Mouse (Mus musculus): ENCODE results near the gene Nptx1. TPM values are rescaled to one million over a fixed set of nuclear protein-coding genes. Genes with fewer than 3 reads are reported as not detected.

The Nptx1 gene
- 10 to 100 TPM; 15.7 to 19.7 TPM for total RNA-seq (2021)

GRCm38 (mm10) chr11:119547183-119547921, at the start of gene Nptx1:
TSS of gene Nptx1 (minus strand) at chr11:119547753.
- intact Hi-C loops (cut with DNase I) = no loop called here
- no peak for DNase-seq

GRCm38 (mm10) chr11:119593966-119594365, 46.4 kb upstream of the Nptx1 start:
- intact Hi-C loops (cut with DNase I) = no loop called here
- DNase-seq = no peak

- intact Hi-C loops (cut with DNase I) = no loop called here
- DNase-seq = no peak
These were observed 41.7 kb upstream of the Nptx1 start for GRCm38 (mm10) chr11:119589242-119589641.

- DNase-seq = no peak
- intact Hi-C loops (cut with DNase I) = no loop called here
These were observed 39.6 kb upstream of the Nptx1 start for GRCm38 (mm10) chr11:119587112-119587511.

- no peak for DNase-seq
- intact Hi-C loops (cut with DNase I) = no loop called here
These were observed 39.0 kb upstream of the Nptx1 start for GRCm38 (mm10) chr11:119586511-119586910.

- intact Hi-C loops (cut with DNase I) = no loop called here
These were observed 30.2 kb upstream of the Nptx1 start for GRCm38 (mm10) chr11:119577721-119578120.

GRCm38 (mm10) chr11:119576855-119577254, 29.3 kb upstream of the Nptx1 start:
- intact Hi-C loops (cut with DNase I) = no loop called here
- DNase-seq = no peak

More at GRCm38 (mm10) chr11:119577721-119578120, 30.2 kb upstream of the Nptx1 start:
- DNase-seq = no peak

GRCm38 (mm10) chr11:119572316-119573010, 24.9 kb upstream of the Nptx1 start:
- no peak for DNase-seq
- intact Hi-C loops (cut with DNase I) = no loop called here

GRCm38 (mm10) chr11:119566188-119566587, 18.6 kb upstream of the Nptx1 start:
- intact Hi-C loops (cut with DNase I) = no loop called here
- no peak for DNase-seq

- intact Hi-C loops (cut with DNase I) = no loop called here
These were observed 18.1 kb upstream of the Nptx1 start for GRCm38 (mm10) chr11:119565684-119566083.

GRCm38 (mm10) chr11:119565021-119565420, 17.5 kb upstream of the Nptx1 start:
- intact Hi-C loops (cut with DNase I) = no loop called here
- DNase-seq = no peak

More at GRCm38 (mm10) chr11:119565684-119566083, 18.1 kb upstream of the Nptx1 start:
- no peak for DNase-seq

- DNase-seq = no peak
- intact Hi-C loops (cut with DNase I) = no loop called here
These were observed 16.8 kb upstream of the Nptx1 start for GRCm38 (mm10) chr11:119564383-119564782.

- intact Hi-C loops (cut with DNase I) = no loop called here
These were observed 15.6 kb upstream of the Nptx1 start for GRCm38 (mm10) chr11:119563166-119563565.

GRCm38 (mm10) chr11:119562286-119562685, 14.7 kb upstream of the Nptx1 start:
- intact Hi-C loops (cut with DNase I) = no loop called here
- no peak for DNase-seq

More at GRCm38 (mm10) chr11:119563166-119563565, 15.6 kb upstream of the Nptx1 start:
- no peak for DNase-seq

- intact Hi-C loops (cut with DNase I) = no loop called here
- no peak for DNase-seq
These were observed 11.5 kb upstream of the Nptx1 start for GRCm38 (mm10) chr11:119558870-119559610.

- intact Hi-C loops (cut with DNase I) = no loop called here
- no peak for DNase-seq
These were observed 10.7 kb upstream of the Nptx1 start for GRCm38 (mm10) chr11:119557940-119558869.

- no peak for DNase-seq
- intact Hi-C loops (cut with DNase I) = no loop called here
These were observed 7.6 kb upstream of the Nptx1 start for GRCm38 (mm10) chr11:119555170-119555569.

GRCm38 (mm10) chr11:119554706-119555105, 7.2 kb upstream of the Nptx1 start:
- intact Hi-C loops (cut with DNase I) = no loop called here
- no peak for DNase-seq

GRCm38 (mm10) chr11:119552902-119553802, 5.6 kb upstream of the Nptx1 start:
- DNase-seq = peak; percentile 77
- intact Hi-C loops (cut with DNase I) = no loop called here

Measured in left cerebral cortex, postnatal 4 days (tissue).